Mouse (Mus musculus) ES-Bruce4 (cell line): Measurements from ENCODE around the gene Slc9a1.

Source experiments
- CTCF ChIP-seq: IDR thresholded peaks from one replicate; pipeline ENCODE4 v1.8.1; 2011; ENCODE audit warnings: low read depth, low read length
- EP300 ChIP-seq: IDR thresholded peaks from 2 replicates; pipeline ENCODE4 v1.6.1; 2011; ENCODE audit warnings: low read depth, low read length; ENCODE audit not compliant: insufficient read depth
- POLR2A ChIP-seq: IDR thresholded peaks from one replicate; pipeline ENCODE4 v1.8.1; 2011; ENCODE audit warnings: low read length; ENCODE audit not compliant: insufficient read depth

GRCm38 (mm10) chr4:133448708-133449388 lies 79.3 kb downstream of the Slc9a1 start:
- no peak for TF ChIP-seq CTCF
- no peak for TF ChIP-seq POLR2A
- no peak for TF ChIP-seq EP300
